Comparison of ENCODE assay signal across 9 mouse cellular contexts in genomic region chr16:37384369-37384768, GRCm38 (mm10). TPM values are rescaled to one million over a fixed set of nuclear protein-coding genes. Genes with fewer than 3 reads are reported as not detected.
A peak's percentile ranks its signal among the peaks of the same experiment; 100 is the strongest.
DNase-seq lines count a peak whose midpoint lies in the region; ATAC-seq lines count a peak whose summit lies in the region.
"Had no signal": no experiment of that assay in that cellular context is flagged by ENCODE, and none has a peak within 500 bp of the region (broad histone marks: within the 10 kb centered on the region; RNA-seq: fewer than 3 reads in every experiment).

No protein-coding gene starts in this region.

- H3K9ac ChIP-seq in kidney, embryonic 14.5 days (ENCODE audit: low read depth, low read length): peak overlapping the region; percentile 34; the same call in 1 of the 2 replicates
- H3K9ac ChIP-seq in embryonic facial prominence, embryonic 14.5 days (ENCODE audit: low read depth, low read length): peak overlapping the region; percentile 52
- H3K9ac ChIP-seq in hindbrain, embryonic 13.5 days: peak overlapping the region; percentile 80
- peak overlapping the region; percentile 76 for H3K9ac ChIP-seq in neural tube, embryonic 14.5 days (replicated peaks; ENCODE audit: low read depth, low read length)

- H3K36me3 ChIP-seq in kidney, embryonic 14.5 days (ENCODE audit: control insufficient read depth, insufficient read depth, low read length): no peaks in the 10 kb centered on the region
- no peaks in the 10 kb centered on the region for H3K36me3 ChIP-seq in embryonic facial prominence, embryonic 14.5 days (ENCODE audit: control insufficient read depth, insufficient read depth, low read length)
- H3K36me3 ChIP-seq in hindbrain, embryonic 13.5 days: no peaks in the 10 kb centered on the region
- H3K36me3 ChIP-seq in limb, embryonic 10.5 days: no peaks in the 10 kb centered on the region
- no peaks in the 10 kb centered on the region for H3K36me3 ChIP-seq in neural tube, embryonic 14.5 days (ENCODE audit: control insufficient read depth, insufficient read depth, low read length)

- H3K4me2 ChIP-seq in kidney, embryonic 14.5 days (replicated peaks; ENCODE audit: low read depth, low read length): peak overlapping the region; percentile 94
- peak overlapping the region; percentile 97 for H3K4me2 ChIP-seq in embryonic facial prominence, embryonic 14.5 days (ENCODE audit: low read depth, low read length)
- H3K4me2 ChIP-seq in hindbrain, embryonic 13.5 days: peak overlapping the region; percentile 77
- peak overlapping the region; percentile 77 for H3K4me2 ChIP-seq in neural tube, embryonic 14.5 days (ENCODE audit: low read depth, low read length)

- no peaks in the 10 kb centered on the region for H3K9me3 ChIP-seq in kidney, embryonic 14.5 days (ENCODE audit: control insufficient read depth, low read length)
- no peaks in the 10 kb centered on the region for H3K9me3 ChIP-seq in embryonic facial prominence, embryonic 14.5 days (ENCODE audit: control insufficient read depth, low read length)
- no peaks in the 10 kb centered on the region for H3K9me3 ChIP-seq in hindbrain, embryonic 13.5 days
- no peaks in the 10 kb centered on the region for H3K9me3 ChIP-seq in limb, embryonic 10.5 days (replicated peaks)
- no peaks in the 10 kb centered on the region for H3K9me3 ChIP-seq in neural tube, embryonic 14.5 days (ENCODE audit: control insufficient read depth, low read length)

- peaks cover 20% of the 10 kb centered on the region for H3K27me3 ChIP-seq in kidney, embryonic 14.5 days (ENCODE audit: control insufficient read depth, insufficient read depth, low read length)
- peaks cover 19% of the 10 kb centered on the region for H3K27me3 ChIP-seq in embryonic facial prominence, embryonic 14.5 days (replicated peaks; ENCODE audit: control insufficient read depth, insufficient read depth, low read length)
- 0 out of 2 replicates have a peak, but pooled peaks cover 4% of the 10 kb centered on the region for H3K27me3 ChIP-seq in hindbrain, embryonic 13.5 days
- peaks cover 35% of the 10 kb centered on the region for H3K27me3 ChIP-seq in limb, embryonic 10.5 days (ENCODE audit: low read depth, poor library complexity, severe bottlenecking)
- H3K27me3 ChIP-seq in neural tube, embryonic 14.5 days (ENCODE audit: control insufficient read depth, insufficient read depth, low read length): no peaks in the 10 kb centered on the region

- WGBS in kidney, embryonic 14.5 days: 1% methylated on average over 25 of the region's 30 CpGs
- WGBS in embryonic facial prominence, embryonic 14.5 days: 1% methylated on average over 12 of the region's 30 CpGs
- WGBS in hindbrain, embryonic 13.5 days: 1% methylated on average over 18 of the region's 30 CpGs
- WGBS in limb, embryonic 10.5 days: under 1% methylated on average over 28 of the region's 30 CpGs
- under 1% methylated on average over 23 of the region's 30 CpGs for WGBS in neural tube, embryonic 14.5 days

- no peak for DNase-seq in kidney, postnatal 14 days
- peak; percentile 15 for DNase-seq in adrenal gland, adult 8-10 months
- no peak for DNase-seq in embryonic facial prominence, embryonic 14.5 days (ENCODE audit: low spot score)
- DNase-seq in limb, embryonic 10.5 days (ENCODE audit: low spot score): no peak
- DNase-seq in spleen, postnatal 36 days (ENCODE audit: low spot score in 2 of 2): no peak

- no peaks in the 10 kb centered on the region for H3K4me1 ChIP-seq in kidney, embryonic 14.5 days (ENCODE audit: control insufficient read depth, insufficient read depth, low read length)
- peaks cover 7% of the 10 kb centered on the region; the same call in 1 of the 2 replicates for H3K4me1 ChIP-seq in embryonic facial prominence, embryonic 14.5 days (ENCODE audit: control insufficient read depth, insufficient read depth, low read length)
- peaks cover 11% of the 10 kb centered on the region for H3K4me1 ChIP-seq in hindbrain, embryonic 13.5 days (replicated peaks)
- peaks cover 13% of the 10 kb centered on the region for H3K4me1 ChIP-seq in limb, embryonic 10.5 days
- H3K4me1 ChIP-seq in neural tube, embryonic 14.5 days (ENCODE audit: control insufficient read depth, insufficient read depth, low read length): peaks cover 4% of the 10 kb centered on the region; the same call in 1 of the 2 replicates

- H3K27ac ChIP-seq in kidney, embryonic 14.5 days (ENCODE audit: low read depth, low read length): no peak overlapping the region
- no peak overlapping the region for H3K27ac ChIP-seq in embryonic facial prominence, embryonic 14.5 days (replicated peaks; ENCODE audit: low read depth, low read length)
- peak overlapping the region; percentile 69 for H3K27ac ChIP-seq in hindbrain, embryonic 13.5 days
- H3K27ac ChIP-seq in limb, embryonic 10.5 days: no peak overlapping the region
- peak overlapping the region; percentile 39 for H3K27ac ChIP-seq in neural tube, embryonic 14.5 days (ENCODE audit: low read depth, low read length)

- peak overlapping the region; percentile 51 for H3K4me3 ChIP-seq in kidney, embryonic 14.5 days (ENCODE audit: low read length)
- H3K4me3 ChIP-seq in embryonic facial prominence, embryonic 14.5 days (ENCODE audit: low read depth, low read length): peak overlapping the region; percentile 54
- H3K4me3 ChIP-seq in hindbrain, embryonic 13.5 days: peak overlapping the region; percentile 77
- H3K4me3 ChIP-seq in limb, embryonic 10.5 days: peak overlapping the region; percentile 61
- H3K4me3 ChIP-seq in neural tube, embryonic 14.5 days (ENCODE audit: low read depth, low read length): peak overlapping the region; percentile 69
- H3K4me3 ChIP-seq: myocyte had no signal

- ATAC-seq in kidney, embryonic 14.5 days (ENCODE audit: low FRiP score, low TSS enrichment): peak; percentile 82
- peak; percentile 84 for ATAC-seq in embryonic facial prominence, embryonic 14.5 days (ENCODE audit: low read depth)
- ATAC-seq in hindbrain, embryonic 13.5 days (ENCODE audit: low FRiP score): peak; percentile 94
- peak; percentile 91 for ATAC-seq in neural tube, embryonic 14.5 days (ENCODE audit: low read depth)

RNA-seq across cellular contexts. Expression of gene Stxbp5l, which starts 0.4 kb away (rescaled TPM):
- polyA plus RNA-seq in kidney, embryonic 14.5 days (2014; fragmentation: Nextera tagmentation; extraction: Ambion mirVana): 1.8 and 4.0 TPM in 2 replicates
- total RNA-seq in adrenal gland, adult 8-10 months (2022): 10 to 100 TPM in 1 of 4 experiments, 1 to 10 TPM in 3; 2.2 to 12.5 (median 5.3) TPM
- polyA plus RNA-seq in embryonic facial prominence, embryonic 14.5 days (2014; fragmentation: Nextera tagmentation; extraction: Ambion mirVana): 0.35 and 0.94 TPM in 2 replicates
- 12.7 and 14.2 TPM in 2 replicates for polyA plus RNA-seq in hindbrain, embryonic 13.5 days (2015; fragmentation: Nextera tagmentation; extraction: Ambion mirVana)
- polyA plus RNA-seq in limb, embryonic 10.5 days (2016; fragmentation: Nextera tagmentation; extraction: Ambion mirVana): 0.05 and 0.29 TPM in 2 replicates
- 18.0 and 29.6 TPM in 2 replicates for polyA plus RNA-seq in neural tube, embryonic 14.5 days (2014; fragmentation: Nextera tagmentation; extraction: Ambion mirVana)
- polyA plus RNA-seq: myocyte had no signal

Comparison
In these comparisons a context has a peak if more than half of its experiments do, and no peak if none do; other contexts are left out.
1. H3K27ac ChIP-seq: peak in hindbrain, embryonic 13.5 days (single experiment) and neural tube, embryonic 14.5 days (single experiment); none in kidney, embryonic 14.5 days (single experiment), embryonic facial prominence, embryonic 14.5 days (single experiment) and limb, embryonic 10.5 days (single experiment).
2. Peak in every context shown above with its lines, with median percentiles within 50 percentile points of each other: ATAC-seq, H3K4me2 ChIP-seq, H3K4me3 ChIP-seq and H3K9ac ChIP-seq.